Mouse (Mus musculus) bone marrow macrophage, adult 2 months (primary cell): Measurements from ENCODE around the gene Bcr.

Experiments used
- CTCF ChIP-seq: IDR thresholded peaks from 2 replicates; pipeline ENCODE4 v1.5.1; 2012; ENCODE audit warnings: low read depth, mild to moderate bottlenecking, low read length, moderate library complexity
- POLR2A ChIP-seq: IDR thresholded peaks from 2 replicates; pipeline ENCODE4 v1.6.1; 2012; ENCODE audit warnings: mild to moderate bottlenecking, low read depth, low read length, borderline replicate concordance

DNA sequence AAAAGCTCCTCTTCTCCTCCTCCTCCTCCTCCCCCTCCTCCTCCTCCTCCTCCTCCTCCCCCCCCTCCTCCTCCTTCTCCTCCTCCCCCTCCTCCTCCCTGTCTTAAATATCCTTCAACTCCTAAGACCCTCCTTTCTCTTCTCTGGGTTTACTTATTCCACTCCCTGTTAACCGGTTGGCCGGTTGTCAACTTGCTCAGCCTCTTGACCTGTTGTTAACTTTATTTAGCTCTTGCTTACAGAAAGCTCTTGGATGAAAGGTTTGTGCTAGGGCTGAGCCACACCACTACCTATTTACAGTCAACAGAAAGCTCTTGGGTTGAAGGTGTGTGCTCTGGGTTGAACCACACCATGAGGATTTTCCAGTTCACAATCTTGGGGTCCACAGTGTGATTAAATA is 40.1 kb upstream of the Bcr start:
- no peak for TF ChIP-seq CTCF
- TF ChIP-seq POLR2A = no peak
